Mouse (Mus musculus): Measurements from ENCODE around the gene Stxbp1. TPM values are rescaled to one million over a fixed set of nuclear protein-coding genes. Genes with fewer than 3 reads are reported as not detected.
"Not testable (repeated sequence)": the region's sequence is repeated elsewhere in the genome, so short reads cannot be mapped to it uniquely, and the experiment has no call there.

Stxbp1 gene
- polyA plus RNA-seq, 2 experiments from 2014 or later = 2.4 to 2.9 TPM

DNA sequence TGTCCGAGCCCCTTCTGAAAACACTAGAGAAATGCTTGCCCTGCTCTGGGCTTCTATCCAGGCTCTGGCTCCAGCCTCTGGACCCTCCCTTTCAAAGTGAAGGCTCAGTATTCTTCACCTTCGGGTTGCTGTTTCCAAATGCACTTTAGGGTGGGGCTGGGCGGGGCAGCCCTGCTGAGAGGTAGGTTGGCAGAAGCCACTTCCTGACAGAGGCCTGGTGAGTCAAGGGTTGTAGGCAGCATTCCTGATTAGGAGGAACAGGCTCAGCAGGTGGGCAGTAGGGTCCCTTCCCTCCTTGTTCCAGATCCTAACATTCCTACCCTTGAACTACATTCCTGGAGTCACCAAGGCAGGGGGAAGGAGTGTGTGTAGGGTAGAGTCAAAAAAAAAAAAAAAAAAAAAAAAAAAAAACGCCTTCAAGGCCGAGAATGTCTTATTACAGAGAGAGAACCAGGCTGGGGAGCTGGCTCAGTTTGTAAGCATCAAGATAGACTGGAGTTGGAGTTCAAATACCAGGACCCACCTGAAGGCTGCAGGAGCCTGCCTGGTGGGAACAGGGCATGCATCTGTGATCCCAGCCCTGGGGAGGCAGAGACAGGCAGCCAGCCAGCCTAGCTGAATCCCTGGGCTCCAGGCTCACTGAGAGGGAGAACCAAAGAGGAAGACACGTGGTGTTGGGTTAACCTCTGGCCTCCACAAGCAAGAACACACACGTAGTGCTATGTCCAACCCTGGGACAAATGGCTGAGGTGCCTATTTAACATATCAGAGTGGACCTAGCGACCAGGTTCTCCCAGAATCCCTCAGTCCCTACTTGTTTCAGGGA is 23.4 kb upstream of the Stxbp1 start:
- ATAC-seq = peak; percentile 52

GRCm38 (mm10) chr2:32869721-32870274 is 22.8 kb upstream of the Stxbp1 start:
- ATAC-seq = no peak

- peak; percentile 59 for ATAC-seq
Measured at GRCm38 (mm10) chr2:32867354-32867753, 20.3 kb upstream of the Stxbp1 start.

GRCm38 (mm10) chr2:32864755-32865154 is 17.7 kb upstream of the Stxbp1 start:
- ATAC-seq = no peak

DNA sequence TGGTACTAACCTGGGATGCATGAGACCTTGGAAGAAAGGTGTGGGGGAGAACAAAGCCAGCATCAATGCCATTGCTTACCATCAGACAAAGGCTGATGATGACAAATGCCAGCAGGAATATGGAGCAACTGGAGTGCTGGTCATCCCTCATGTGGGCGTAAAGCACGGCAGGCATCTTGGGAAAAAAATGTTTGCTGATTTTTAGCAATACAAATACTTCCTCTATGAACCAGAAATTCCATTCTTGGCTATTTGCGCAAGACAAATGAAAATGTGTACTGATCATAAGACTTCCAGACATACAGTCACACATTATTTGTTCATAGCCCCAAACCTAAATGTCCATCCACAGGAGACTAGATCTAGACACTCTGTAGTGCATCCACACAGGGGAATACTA is 16.3 kb upstream of the Stxbp1 start:
- ATAC-seq = no peak

- no peak for ATAC-seq
Measured at GRCm38 (mm10) chr2:32860799-32861198, 13.8 kb upstream of the Stxbp1 start.

DNA sequence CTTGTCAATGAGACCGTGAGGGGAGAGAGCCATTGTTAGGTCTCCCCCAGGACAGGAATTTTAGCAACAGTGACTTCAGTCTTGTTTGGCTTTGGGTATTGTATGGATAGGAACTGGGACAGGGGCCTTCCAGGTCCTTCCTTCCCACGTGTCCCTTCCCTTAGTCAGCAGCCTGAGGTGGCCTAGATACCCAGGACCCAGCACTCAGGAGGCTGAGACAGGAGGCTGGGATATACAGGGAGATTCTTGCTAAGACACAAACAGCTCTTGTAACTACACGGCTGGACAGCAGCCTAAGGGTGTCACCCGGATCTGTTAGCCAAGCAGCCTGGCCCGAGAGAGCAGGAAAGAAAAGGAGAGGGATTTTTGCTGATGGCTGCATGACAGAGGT is 12.6 kb upstream of the Stxbp1 start:
- no peak for ATAC-seq

GRCm38 (mm10) chr2:32859010-32859621 is 12.1 kb upstream of the Stxbp1 start:
- ATAC-seq = peak; percentile 55

GRCm38 (mm10) chr2:32857584-32857983 is 10.5 kb upstream of the Stxbp1 start:
- peak; percentile 72 for ATAC-seq

GRCm38 (mm10) chr2:32855790-32856465 is 8.9 kb upstream of the Stxbp1 start:
- no peak for ATAC-seq

GRCm38 (mm10) chr2:32855046-32855785 is 8.2 kb upstream of the Stxbp1 start:
- ATAC-seq = no peak

DNA sequence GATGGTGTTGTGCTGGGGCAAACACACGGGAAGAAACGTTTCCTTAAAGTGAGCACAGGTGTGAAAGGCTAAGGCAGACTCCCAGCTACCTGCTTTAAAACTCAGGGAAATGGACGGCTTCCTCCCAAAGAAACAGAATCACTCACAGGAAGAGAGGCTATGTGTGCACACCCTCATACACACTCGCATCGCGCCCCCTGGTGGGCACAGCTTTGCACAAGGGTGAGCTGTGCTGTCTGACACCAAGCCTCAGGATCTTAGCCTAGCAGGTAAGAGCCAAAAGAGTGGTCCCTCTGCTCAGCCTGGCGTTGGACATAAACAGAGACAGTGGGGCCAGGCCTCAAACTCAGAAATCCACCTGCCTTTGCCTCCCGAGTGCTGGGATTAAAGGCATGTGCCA is 7.2 kb upstream of the Stxbp1 start:
- peak; percentile 76 for ATAC-seq

DNA sequence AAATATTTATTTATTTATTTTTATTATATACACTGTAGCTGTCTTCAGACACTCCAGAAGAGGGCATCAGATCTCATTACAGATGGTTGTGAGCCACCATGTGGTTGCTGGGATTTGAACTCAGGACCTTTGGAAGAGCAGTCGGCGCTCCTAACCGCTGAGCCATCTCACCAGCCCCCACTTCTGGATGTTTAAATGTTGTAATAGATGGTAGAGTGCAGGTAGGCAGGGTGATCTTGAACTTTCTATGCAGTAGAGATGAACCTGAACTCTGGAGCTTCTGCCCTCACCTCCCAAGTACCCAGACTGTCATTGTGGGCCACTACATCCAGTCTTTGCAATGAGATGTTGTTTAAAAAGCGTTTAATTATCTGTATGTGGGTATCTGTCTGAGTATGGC is 6.7 kb upstream of the Stxbp1 start:
- not testable (repeated sequence) for ATAC-seq

DNA sequence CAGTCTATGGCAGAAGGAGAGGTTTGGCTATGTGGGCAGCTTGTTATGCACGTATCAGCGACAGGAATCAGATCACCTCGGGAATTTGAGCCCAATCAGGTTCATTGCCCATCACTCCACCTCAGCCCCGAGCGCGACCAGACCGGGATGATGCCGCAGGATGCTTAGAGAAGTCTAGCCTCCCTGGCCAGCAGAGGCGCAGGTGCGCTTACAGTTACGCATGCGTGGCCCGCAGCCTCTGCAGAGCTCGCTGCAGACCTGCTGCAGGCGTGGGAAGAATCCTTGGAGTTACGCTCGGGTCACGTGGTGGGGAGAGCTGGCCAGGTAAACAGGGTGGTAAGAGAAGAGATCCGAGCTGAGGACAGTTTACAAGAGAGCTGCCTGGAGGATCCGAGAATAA is 5.1 kb upstream of the Stxbp1 start:
- no peak for ATAC-seq

DNA sequence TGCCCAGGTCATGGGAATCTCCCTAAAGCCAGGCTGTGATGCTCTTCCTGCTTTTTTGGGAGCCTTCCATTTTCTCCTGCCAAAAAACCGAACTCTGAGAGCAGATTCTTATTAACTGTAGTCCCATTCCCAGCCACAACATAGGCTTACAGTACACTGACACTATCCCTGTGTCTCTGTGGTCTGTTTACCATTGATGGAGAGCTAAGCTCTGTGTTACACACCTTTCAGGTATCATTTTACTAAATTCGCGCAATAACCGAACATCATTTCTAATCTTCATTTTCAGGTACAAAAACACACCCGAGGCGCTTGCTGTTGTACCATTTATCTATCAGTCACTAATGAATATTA is 400 bp upstream of the Stxbp1 start:
- ATAC-seq = peak; percentile 33

- peak; percentile 32 for ATAC-seq
Measured at GRCm38 (mm10) chr2:32846101-32846804, 792 bp downstream of the Stxbp1 start.

DNA sequence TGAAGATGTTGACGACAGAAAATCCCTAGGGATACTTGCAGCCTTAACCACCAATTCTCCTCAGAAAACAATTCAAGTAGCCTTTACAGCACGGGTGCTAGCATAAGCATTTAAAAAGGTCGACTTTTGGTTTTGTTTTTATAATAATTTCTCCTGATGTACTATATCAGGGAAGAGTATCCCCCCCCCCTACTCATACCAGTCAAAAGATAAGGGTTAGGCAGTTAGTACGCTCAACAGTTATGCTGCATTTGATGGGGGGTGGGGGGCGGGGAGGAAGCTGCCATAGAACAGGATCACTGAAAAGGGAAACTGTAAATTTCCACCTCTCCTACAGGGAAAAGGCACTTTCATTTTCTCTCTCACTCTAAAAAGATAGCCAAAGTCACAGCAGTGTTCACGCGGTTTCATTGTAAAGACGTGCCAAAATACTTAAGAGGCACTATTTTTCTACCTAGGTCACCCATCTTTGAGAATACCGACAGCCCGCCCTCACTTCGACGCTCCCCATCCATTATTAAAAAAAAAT is 1.4 kb downstream of the Stxbp1 start:
- no peak for ATAC-seq

DNA sequence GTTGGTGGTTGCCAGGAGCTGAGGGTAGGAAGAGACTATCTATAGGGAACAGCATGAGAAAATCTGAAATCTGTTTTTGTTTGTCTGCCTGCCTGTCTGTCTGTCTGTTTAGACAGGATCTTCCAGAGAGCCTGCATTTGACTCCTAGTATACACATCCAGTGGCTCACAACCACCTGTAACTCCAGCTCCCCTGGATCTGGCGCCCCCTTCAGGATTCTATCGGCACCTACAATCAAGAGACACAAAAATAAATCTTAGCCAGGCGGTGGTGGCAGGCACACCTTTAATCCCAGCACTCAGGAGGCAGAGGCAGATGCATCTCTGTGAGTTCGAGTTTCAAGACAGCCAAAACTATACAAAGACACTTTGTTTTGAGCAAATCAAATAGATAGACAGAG is 4.5 kb downstream of the Stxbp1 start:
- no peak for ATAC-seq

GRCm38 (mm10) chr2:32841099-32841498 is 5.9 kb downstream of the Stxbp1 start:
- ATAC-seq = no peak

DNA sequence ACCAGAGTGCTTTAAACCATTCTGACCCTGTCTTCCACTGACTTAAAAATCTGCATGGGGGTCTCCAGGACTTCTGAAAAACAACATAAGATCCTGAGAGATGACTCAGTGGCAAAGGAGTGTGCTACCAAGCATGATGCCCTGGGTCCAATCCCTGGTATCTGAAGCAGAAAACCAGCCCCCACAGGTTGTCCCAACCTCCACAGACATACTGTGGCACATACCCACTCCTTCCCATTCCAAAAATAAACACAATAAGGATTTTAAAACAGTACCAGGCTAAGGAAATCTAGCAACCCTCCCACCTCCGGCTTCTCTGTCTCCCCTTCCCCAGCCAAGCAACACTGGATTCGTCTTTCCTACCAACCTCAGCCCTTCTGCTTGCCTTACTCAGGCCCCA is 7.8 kb downstream of the Stxbp1 start:
- ATAC-seq = no peak

- no peak for ATAC-seq
Measured at GRCm38 (mm10) chr2:32838147-32838884, 8.7 kb downstream of the Stxbp1 start.

Data from activated CD4-positive, CD25-positive, alpha-beta regulatory T cell, adult 4 months (primary cell).